Mouse (Mus musculus) ES-Bruce4 (cell line): ENCODE data around the gene Atr. TPM values are rescaled to one million over a fixed set of nuclear protein-coding genes. Genes with fewer than 3 reads are reported as not detected.

Experiments used
- H3K27ac ChIP-seq: 2 replicates; pipeline ENCODE4 v1.5.1; 2012; ENCODE audit warnings: low read length, inconsistent platforms; ENCODE audit not compliant: insufficient read depth
- H3K27me3 ChIP-seq: 2 replicates; pipeline ENCODE4 v1.6.1; 2012; ENCODE audit warnings: mild to moderate bottlenecking, low read length, inconsistent platforms; ENCODE audit not compliant: control insufficient read depth, poor library complexity, insufficient read depth, severe bottlenecking
- H3K36me3 ChIP-seq: 2 replicates; pipeline ENCODE4 v1.6.1; 2012; ENCODE audit warnings: inconsistent platforms, mild to moderate bottlenecking, low read length, moderate library complexity; ENCODE audit not compliant: control insufficient read depth, poor library complexity, insufficient read depth, severe bottlenecking
- H3K4me1 ChIP-seq: one replicate; pipeline ENCODE4 v1.8.1; 2011; ENCODE audit warnings: low read length; ENCODE audit not compliant: control insufficient read depth, insufficient read depth
- H3K4me3 ChIP-seq: 2 replicates; pipeline ENCODE4 v1.5.1; 2011; ENCODE audit warnings: low read depth, mild to moderate bottlenecking, low read length
- H3K9ac ChIP-seq: 2 replicates; pipeline ENCODE4 v1.6.1; 2012; ENCODE audit warnings: low read depth, mild to moderate bottlenecking, inconsistent platforms; ENCODE audit not compliant: poor library complexity, severe bottlenecking
- H3K9me3 ChIP-seq: replicated peaks from 2 replicates; pipeline ENCODE4 v1.6.1; 2012; ENCODE audit warnings: mild to moderate bottlenecking, low read length, inconsistent platforms; ENCODE audit not compliant: control insufficient read depth, poor library complexity, insufficient read depth, severe bottlenecking
- CTCF ChIP-seq: IDR thresholded peaks from one replicate; pipeline ENCODE4 v1.8.1; 2011; ENCODE audit warnings: low read depth, low read length
- EP300 ChIP-seq: IDR thresholded peaks from 2 replicates; pipeline ENCODE4 v1.6.1; 2011; ENCODE audit warnings: low read depth, low read length; ENCODE audit not compliant: insufficient read depth
- POLR2A ChIP-seq: IDR thresholded peaks from one replicate; pipeline ENCODE4 v1.8.1; 2011; ENCODE audit warnings: low read length; ENCODE audit not compliant: insufficient read depth
- polyA plus RNA-seq: library from polyadenylated mRNA; stranded (reverse); fragments of >200 nt; gene quantifications from 2 replicates; pipeline ENCODE4 v1.2.4, GENCODE M21; 2011; ENCODE audit warnings: low read depth; ENCODE audit not compliant: missing spikeins, insufficient read depth, insufficient read length

Gene Atr
- polyA plus RNA-seq, 1 experiment = 42.6 TPM

DNA sequence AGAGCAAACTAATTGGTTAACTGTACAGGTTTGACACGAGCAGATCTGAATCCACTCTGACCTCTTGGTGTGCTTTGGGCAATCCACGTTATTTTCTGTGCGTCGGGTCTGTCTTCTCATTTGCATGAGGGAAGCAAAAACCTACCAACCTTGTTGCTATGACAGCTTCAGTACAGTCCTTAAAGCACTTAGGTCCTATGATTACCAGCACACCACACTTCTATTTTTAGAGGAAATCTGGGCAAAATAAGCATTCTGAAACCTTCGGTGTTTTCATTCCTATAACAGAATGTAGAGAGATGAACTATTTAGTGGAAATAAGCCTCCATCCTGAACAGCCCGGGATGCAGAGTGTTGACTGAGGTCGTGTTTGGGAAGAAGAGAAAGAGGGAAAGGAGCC, 34.9 kb upstream of the Atr start:
- Histone ChIP-seq H3K9me3 (no peaks in the 10 kb centered on the region), H3K4me3 (no peak overlapping the region), H3K27ac (no peak overlapping the region), H3K4me1 (no peaks in the 10 kb centered on the region), H3K36me3 (no peaks in the 10 kb centered on the region), H3K9ac (no peak overlapping the region), H3K27me3 (no peaks in the 10 kb centered on the region)
- TF ChIP-seq POLR2A = no peak
- no peak for TF ChIP-seq CTCF
- no peak for TF ChIP-seq EP300

- no peak for TF ChIP-seq POLR2A
- TF ChIP-seq CTCF = no peak
- TF ChIP-seq EP300 = no peak
- Histone ChIP-seq H3K4me3 (no peak overlapping the region), H3K27ac (no peak overlapping the region)
Observed at GRCm38 (mm10) chr9:95827565-95827964, 29.8 kb upstream of the Atr start.

GRCm38 (mm10) chr9:95832758-95833157, 24.6 kb upstream of the Atr start:
- no peak overlapping the region for H3K27ac ChIP-seq
- no peak overlapping the region for H3K4me3 ChIP-seq
- H3K9ac ChIP-seq = no peak overlapping the region
- H3K9me3 ChIP-seq = no peaks in the 10 kb centered on the region
- no peaks in the 10 kb centered on the region for H3K4me1 ChIP-seq
- H3K27me3 ChIP-seq = no peaks in the 10 kb centered on the region
- no peaks in the 10 kb centered on the region for H3K36me3 ChIP-seq
- no peak for TF ChIP-seq POLR2A
- TF ChIP-seq CTCF = no peak
- TF ChIP-seq EP300 = no peak

More at GRCm38 (mm10) chr9:95827565-95827964, 29.8 kb upstream of the Atr start:
- H3K27me3 ChIP-seq = no peaks in the 10 kb centered on the region
- H3K36me3 ChIP-seq = no peaks in the 10 kb centered on the region
- no peaks in the 10 kb centered on the region for H3K9me3 ChIP-seq
- no peaks in the 10 kb centered on the region for H3K4me1 ChIP-seq
- H3K9ac ChIP-seq = no peak overlapping the region

DNA sequence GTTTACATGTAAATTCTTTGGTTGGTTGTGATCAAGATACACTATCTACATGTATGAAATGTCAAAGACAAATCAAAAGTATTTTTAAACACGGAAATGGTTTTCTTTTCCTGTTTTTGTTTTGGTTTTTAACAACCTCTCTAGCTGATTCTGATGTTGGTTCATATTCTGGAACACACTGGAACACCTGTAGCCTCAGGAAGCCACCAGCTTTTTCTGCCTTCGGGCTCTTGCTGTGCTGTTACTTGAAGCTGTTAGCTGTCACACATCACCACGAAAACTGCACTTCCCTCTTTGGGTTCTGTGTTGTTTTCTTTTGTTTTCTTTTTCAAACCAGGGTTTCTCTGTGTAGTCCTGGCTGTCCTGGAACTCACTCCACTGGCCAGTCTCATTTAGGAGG, 22.6 kb upstream of the Atr start:
- TF ChIP-seq EP300 = no peak
- no peak for TF ChIP-seq CTCF
- TF ChIP-seq POLR2A = no peak
- H3K36me3 ChIP-seq = no peaks in the 10 kb centered on the region
- no peak overlapping the region for H3K4me3 ChIP-seq
- H3K9me3 ChIP-seq = no peaks in the 10 kb centered on the region
- H3K27ac ChIP-seq = no peak overlapping the region
- no peaks in the 10 kb centered on the region for H3K27me3 ChIP-seq
- H3K4me1 ChIP-seq = no peaks in the 10 kb centered on the region
- no peak overlapping the region for H3K9ac ChIP-seq

GRCm38 (mm10) chr9:95835741-95836140, 21.7 kb upstream of the Atr start:
- no peaks in the 10 kb centered on the region for H3K27me3 ChIP-seq

DNA sequence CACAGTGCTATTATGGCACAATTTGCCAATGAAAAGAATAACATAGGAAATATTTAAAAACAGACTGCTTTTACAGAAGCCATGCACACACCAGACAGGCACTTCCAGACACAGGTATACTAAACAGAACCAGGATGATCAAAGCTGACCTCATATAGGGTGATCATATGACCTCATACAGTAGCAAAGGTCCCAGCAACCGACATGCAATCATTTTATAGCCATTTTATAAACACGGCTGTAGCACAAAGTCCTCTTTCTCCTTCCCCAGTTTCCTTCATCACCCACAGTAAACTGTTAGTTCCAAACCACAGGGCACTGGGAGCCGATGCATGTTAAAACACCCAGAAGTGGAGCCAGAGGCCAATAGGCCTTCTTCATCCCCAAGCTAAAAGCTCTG, 18.0 kb upstream of the Atr start:
- Histone ChIP-seq H3K9me3 (no peaks in the 10 kb centered on the region), H3K4me1 (no peaks in the 10 kb centered on the region), H3K9ac (no peak overlapping the region), H3K27me3 (peaks cover 4% of the 10 kb centered on the region; the same call in 1 of the 2 replicates), H3K4me3 (no peak overlapping the region), H3K27ac (no peak overlapping the region), H3K36me3 (no peaks in the 10 kb centered on the region)
- no peak for TF ChIP-seq CTCF
- TF ChIP-seq POLR2A = no peak

More at GRCm38 (mm10) chr9:95835741-95836140, 21.7 kb upstream of the Atr start:
- Histone ChIP-seq H3K4me1 (no peaks in the 10 kb centered on the region), H3K9me3 (no peaks in the 10 kb centered on the region), H3K4me3 (no peak overlapping the region), H3K9ac (no peak overlapping the region), H3K36me3 (no peaks in the 10 kb centered on the region), H3K27ac (no peak overlapping the region)
- no peak for TF ChIP-seq EP300
- TF ChIP-seq CTCF = no peak
- TF ChIP-seq POLR2A = no peak
